16 mouse cellular contexts compared by ENCODE assay signal in genomic region chr19:40678087-40678486, GRCm38 (mm10).
DNase-seq lines count a peak whose midpoint lies in the region; ATAC-seq and TF ChIP-seq lines count a peak whose summit lies in the region.
"Had no signal": no experiment of that assay in that cellular context is flagged by ENCODE, and none has a peak within 500 bp of the region (broad histone marks: within the 10 kb centered on the region; RNA-seq: fewer than 3 reads in every experiment).

No protein-coding gene starts in this region.

- TF ChIP-seq POLR2A in spleen, adult 2 months (IDR thresholded peaks at IDR 0.05; ENCODE audit: low read depth, low read length), result no peak

- no peak for TF ChIP-seq CTCF in intestine, postnatal 0 days (IDR thresholded peaks at IDR 0.05; ENCODE audit: low read depth)
- TF ChIP-seq CTCF in spleen, adult 2 months (IDR thresholded peaks at IDR 0.05; ENCODE audit: extremely low read depth, insufficient read depth, insufficient read length, insufficient replicate concordance), result no peak
- TF ChIP-seq CTCF in stomach, postnatal 0 days (IDR thresholded peaks at IDR 0.05; ENCODE audit: low read depth), result no peak

- 56% methylated on average over 6 of the region's 6 CpGs for WGBS in intestine, embryonic 14.5 days
- 72% methylated on average over 6 of the region's 6 CpGs for WGBS in intestine, postnatal 0 days
- WGBS in spleen, adult 2 months, result 85% methylated on average over 6 of the region's 6 CpGs
- WGBS in stomach, postnatal 0 days, result 71% methylated on average over 6 of the region's 6 CpGs

- H3K36me3 ChIP-seq in intestine, embryonic 14.5 days (ENCODE audit: control insufficient read depth, insufficient read depth, low read length), result no peaks in the 10 kb centered on the region
- H3K36me3 ChIP-seq in intestine, postnatal 0 days (ENCODE audit: control insufficient read depth, insufficient read depth), result no peaks in the 10 kb centered on the region
- no peaks in the 10 kb centered on the region for H3K36me3 ChIP-seq in spleen, adult 2 months (ENCODE audit: control insufficient read depth, insufficient read depth, low read length)
- no peaks in the 10 kb centered on the region for H3K36me3 ChIP-seq in stomach, postnatal 0 days (ENCODE audit: control insufficient read depth, insufficient read depth, low read length)
- H3K36me3 ChIP-seq: embryonic facial prominence, embryonic 15.5 days; forebrain, embryonic 10.5 days; hindbrain, embryonic 12.5 days; midbrain, embryonic 12.5 days had no signal

- no peaks in the 10 kb centered on the region for H3K27me3 ChIP-seq in intestine, embryonic 14.5 days (replicated peaks; ENCODE audit: control insufficient read depth, insufficient read depth, low read length)
- H3K27me3 ChIP-seq in intestine, postnatal 0 days (replicated peaks; ENCODE audit: control insufficient read depth, insufficient read depth, low read length), result no peaks in the 10 kb centered on the region
- no peaks in the 10 kb centered on the region for H3K27me3 ChIP-seq in spleen, adult 2 months (ENCODE audit: control insufficient read depth, insufficient read depth, low read length)
- H3K27me3 ChIP-seq in stomach, postnatal 0 days (ENCODE audit: control insufficient read depth, insufficient read depth, low read length), result no peaks in the 10 kb centered on the region
- H3K27me3 ChIP-seq: embryonic facial prominence, embryonic 15.5 days; hindbrain, embryonic 12.5 days; midbrain, embryonic 12.5 days had no signal

- peak overlapping the region; percentile 27; the same call in 1 of the 2 replicates for H3K27ac ChIP-seq in intestine, embryonic 14.5 days (ENCODE audit: low read depth)
- no peak overlapping the region for H3K27ac ChIP-seq in intestine, postnatal 0 days (ENCODE audit: low read depth, low read length)
- peak overlapping the region; percentile 68; the same call in 1 of the 2 replicates for H3K27ac ChIP-seq in spleen, adult 2 months (ENCODE audit: insufficient read depth, low read length)
- H3K27ac ChIP-seq in stomach, postnatal 0 days (replicated peaks), result no peak overlapping the region; the same call in 1 of the 2 replicates
- H3K27ac ChIP-seq: embryonic facial prominence, embryonic 15.5 days; forebrain, embryonic 10.5 days; hindbrain, embryonic 12.5 days; midbrain, embryonic 12.5 days had no signal

- ATAC-seq in intestine, embryonic 14.5 days (replicated peaks; ENCODE audit: low FRiP score, low TSS enrichment, low read depth), result no peak
- ATAC-seq in intestine, postnatal 0 days, result no peak
- ATAC-seq in stomach, postnatal 0 days (ENCODE audit: low FRiP score, low TSS enrichment), result no peak

- no peaks in the 10 kb centered on the region for H3K9me3 ChIP-seq in intestine, embryonic 14.5 days (ENCODE audit: control insufficient read depth, low read length)
- H3K9me3 ChIP-seq in intestine, postnatal 0 days (ENCODE audit: control insufficient read depth), result no peaks in the 10 kb centered on the region
- no peaks in the 10 kb centered on the region for H3K9me3 ChIP-seq in stomach, postnatal 0 days (ENCODE audit: control insufficient read depth, low read length)
- H3K9me3 ChIP-seq: embryonic facial prominence, embryonic 15.5 days; forebrain, embryonic 10.5 days; hindbrain, embryonic 12.5 days; midbrain, embryonic 12.5 days had no signal

- DNase-seq in heart, adult 11 months, result peak; percentile 68
- no peak for DNase-seq in heart, adult 9 months (ENCODE audit: low spot score in 2 of 2)
- no peak for DNase-seq in intestine, embryonic 14.5 days (ENCODE audit: low spot score)
- no peak for DNase-seq in spleen, adult 2 months (ENCODE audit: low read depth in 1 of 2, low spot score in 2 of 2)
- DNase-seq in spleen, adult 18-20 months, result no peak
- no peak for DNase-seq in stomach, postnatal 0 days (ENCODE audit: low spot score)
- DNase-seq in testis, postnatal 10 days (ENCODE audit: low spot score), result no peak
- DNase-seq: cerebellum, adult 18-20 months; left cerebral cortex, postnatal 4 days; retina, postnatal 1 day; right cerebral cortex, postnatal 4 days had no signal

- H3K4me3 ChIP-seq in intestine, embryonic 14.5 days (ENCODE audit: low read depth, low read length), result no peak overlapping the region
- H3K4me3 ChIP-seq in intestine, postnatal 0 days (ENCODE audit: low read depth, low read length), result no peak overlapping the region
- H3K4me3 ChIP-seq in spleen, adult 2 months (ENCODE audit: extremely low read depth, insufficient read depth, insufficient read length), result no peak overlapping the region
- no peak overlapping the region for H3K4me3 ChIP-seq in stomach, postnatal 0 days (ENCODE audit: low read depth, low read length)
- H3K4me3 ChIP-seq: embryonic facial prominence, embryonic 15.5 days; forebrain, embryonic 10.5 days; hindbrain, embryonic 12.5 days; midbrain, embryonic 12.5 days had no signal

- no peak overlapping the region for H3K9ac ChIP-seq in intestine, embryonic 14.5 days (ENCODE audit: low read length)
- no peak overlapping the region for H3K9ac ChIP-seq in intestine, postnatal 0 days (ENCODE audit: low read depth, low read length)
- H3K9ac ChIP-seq in stomach, postnatal 0 days (ENCODE audit: low read length), result no peak overlapping the region
- H3K9ac ChIP-seq: embryonic facial prominence, embryonic 15.5 days; hindbrain, embryonic 12.5 days; midbrain, embryonic 12.5 days had no signal

- peaks cover 9% of the 10 kb centered on the region; the same call in 1 of the 2 replicates for H3K4me1 ChIP-seq in intestine, embryonic 14.5 days (replicated peaks; ENCODE audit: control insufficient read depth, insufficient read depth, low read length)
- H3K4me1 ChIP-seq in intestine, postnatal 0 days (replicated peaks; ENCODE audit: control insufficient read depth, insufficient read depth, low read length), result no peaks in the 10 kb centered on the region; the same call in 1 of the 2 replicates
- H3K4me1 ChIP-seq in spleen, adult 2 months (ENCODE audit: control insufficient read depth, insufficient read depth, insufficient read length), result peaks cover 19% of the 10 kb centered on the region; the same call in 1 of the 2 replicates
- no peaks in the 10 kb centered on the region for H3K4me1 ChIP-seq in stomach, postnatal 0 days (replicated peaks; ENCODE audit: control insufficient read depth, insufficient read depth)
- H3K4me1 ChIP-seq: embryonic facial prominence, embryonic 15.5 days; midbrain, embryonic 12.5 days had no signal

- H3K4me2 ChIP-seq in intestine, embryonic 14.5 days (ENCODE audit: low read length), result peak overlapping the region; percentile 32
- no peak overlapping the region for H3K4me2 ChIP-seq in intestine, postnatal 0 days (replicated peaks; ENCODE audit: low read depth)
- peak overlapping the region; percentile 38; the same call in 1 of the 2 replicates for H3K4me2 ChIP-seq in stomach, postnatal 0 days (replicated peaks; ENCODE audit: low read depth)
- H3K4me2 ChIP-seq: embryonic facial prominence, embryonic 15.5 days; hindbrain, embryonic 12.5 days; midbrain, embryonic 12.5 days had no signal

- TF ChIP-seq EP300 in stomach, postnatal 0 days (optimal IDR thresholded peaks at IDR 0.05), result no peak

Comparison
In these comparisons a context has a peak if more than half of its experiments do, and no peak if none do; other contexts are left out.
1. H3K27ac ChIP-seq: peak in intestine, embryonic 14.5 days (single experiment) and spleen, adult 2 months (single experiment); none in intestine, postnatal 0 days (single experiment) and stomach, postnatal 0 days (single experiment).